Mouse (Mus musculus) retina, postnatal 7 days (tissue): ENCODE measurements around the gene Tbata.

Source experiments
- DNase-seq: peaks from one replicate; pipeline ENCODE4 v3.0.0-alpha.2; 2012; ENCODE audit warnings: low read depth, low spot score

The Tbata gene

GRCm38 (mm10) chr10:61167333-61168096 lies 4.2 kb upstream of the Tbata start:
- no peak for DNase-seq

- DNase-seq, result no peak
Observed at GRCm38 (mm10) chr10:61168393-61168792, 3.4 kb upstream of the Tbata start.

- no peak for DNase-seq
Observed at GRCm38 (mm10) chr10:61172496-61172895, 742 bp downstream of the Tbata start.

GRCm38 (mm10) chr10:61174711-61175441 lies 3.1 kb downstream of the Tbata start:
- no peak for DNase-seq

- DNase-seq, result no peak
Observed at GRCm38 (mm10) chr10:61175442-61176204, 3.9 kb downstream of the Tbata start.

- no peak for DNase-seq
Observed at GRCm38 (mm10) chr10:61176221-61176790, 4.6 kb downstream of the Tbata start.

- no peak for DNase-seq
Observed at GRCm38 (mm10) chr10:61177751-61178150, 6.0 kb downstream of the Tbata start.

GRCm38 (mm10) chr10:61178687-61179086 lies 6.9 kb downstream of the Tbata start:
- DNase-seq, result no peak

- DNase-seq, result no peak
Observed at GRCm38 (mm10) chr10:61179927-61180326, 8.2 kb downstream of the Tbata start.

- no peak for DNase-seq
Observed at GRCm38 (mm10) chr10:61187001-61187400, 15.2 kb downstream of the Tbata start.

- no peak for DNase-seq
Observed at GRCm38 (mm10) chr10:61188010-61188409, 16.3 kb downstream of the Tbata start.

- DNase-seq, result no peak
Observed at GRCm38 (mm10) chr10:61194611-61195010, 22.9 kb downstream of the Tbata start.

GRCm38 (mm10) chr10:61195216-61195615 lies 23.5 kb downstream of the Tbata start:
- DNase-seq, result no peak

- no peak for DNase-seq
Observed at GRCm38 (mm10) chr10:61195718-61196291, 24.1 kb downstream of the Tbata start.

GRCm38 (mm10) chr10:61199566-61200213 lies 27.9 kb downstream of the Tbata start:
- peak; percentile 76 for DNase-seq

- no peak for DNase-seq
Observed at GRCm38 (mm10) chr10:61200232-61200820, 28.6 kb downstream of the Tbata start.

- no peak for DNase-seq
Observed at GRCm38 (mm10) chr10:61200998-61201397, 29.2 kb downstream of the Tbata start.

GRCm38 (mm10) chr10:61201596-61202318 lies 30.0 kb downstream of the Tbata start:
- DNase-seq, result no peak

- DNase-seq, result no peak
Observed at GRCm38 (mm10) chr10:61203930-61204329, 32.2 kb downstream of the Tbata start.

- no peak for DNase-seq
Observed at GRCm38 (mm10) chr10:61208114-61208684, 36.4 kb downstream of the Tbata start.
